Mouse (Mus musculus) E14TG2a.4 (cell line): Measurements from ENCODE around the gene Slbp.

ENCODE experiments used
- H3K27me3 ChIP-seq: 2 replicates; pipeline ENCODE4 v1.6.1; 2014; ENCODE audit warnings: low read length, control low read depth; ENCODE audit not compliant: insufficient read depth
- H3K36me3 ChIP-seq: 2 replicates; pipeline ENCODE4 v1.6.1; 2014; ENCODE audit warnings: low read length, control low read depth; ENCODE audit not compliant: insufficient read depth
- H3K4me1 ChIP-seq: replicated peaks from 2 replicates; pipeline ENCODE4 v1.6.1; 2014; ENCODE audit warnings: low read depth, low read length, control low read depth
- H3K4me3 ChIP-seq: replicated peaks from 2 replicates; pipeline ENCODE4 v1.5.1; 2014; ENCODE audit warnings: mild to moderate bottlenecking, low read length
- H3K9me3 ChIP-seq: 2 replicates; pipeline ENCODE4 v1.6.1; 2014; ENCODE audit warnings: low read length, control low read depth
- CTCF ChIP-seq: conservative IDR thresholded peaks from 2 replicates; pipeline ENCODE4 v1.5.1; 2014; ENCODE audit warnings: low read length
- NANOG ChIP-seq: IDR thresholded peaks from 2 replicates; pipeline ENCODE4 v1.6.1; 2014; ENCODE audit warnings: borderline replicate concordance, low read length, mixed read lengths
- POU5F1 ChIP-seq: IDR thresholded peaks from 2 replicates; pipeline ENCODE4 v1.6.1; 2014; ENCODE audit warnings: low read length, borderline replicate concordance

Gene Slbp

DNA sequence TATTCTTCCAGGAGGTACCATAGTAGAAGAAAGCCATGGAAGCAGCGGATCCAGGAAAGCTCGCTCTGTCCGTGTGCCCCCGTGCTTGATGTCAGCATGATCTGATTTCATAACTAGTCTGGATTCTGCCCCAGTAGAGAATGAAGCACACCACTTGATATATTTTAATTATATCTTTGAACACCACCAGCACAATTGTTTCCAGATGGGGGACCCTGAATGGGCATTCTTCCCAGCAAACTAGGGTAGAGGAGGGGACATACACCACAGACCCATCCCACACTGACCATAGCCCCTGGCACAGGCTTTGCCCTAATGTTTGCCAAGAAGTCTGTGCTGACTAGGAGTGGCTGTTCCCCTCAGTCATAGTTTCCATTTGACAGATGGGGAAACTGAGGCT is 32.6 kb upstream of the Slbp start:
- Histone ChIP-seq H3K9me3 (no peaks in the 10 kb centered on the region), H3K4me3 (no peak overlapping the region), H3K4me1 (peaks cover 30% of the 10 kb centered on the region), H3K27me3 (peaks cover 69% of the 10 kb centered on the region), H3K36me3 (no peaks in the 10 kb centered on the region)
- TF ChIP-seq NANOG (no peak), POU5F1 (no peak)

DNA sequence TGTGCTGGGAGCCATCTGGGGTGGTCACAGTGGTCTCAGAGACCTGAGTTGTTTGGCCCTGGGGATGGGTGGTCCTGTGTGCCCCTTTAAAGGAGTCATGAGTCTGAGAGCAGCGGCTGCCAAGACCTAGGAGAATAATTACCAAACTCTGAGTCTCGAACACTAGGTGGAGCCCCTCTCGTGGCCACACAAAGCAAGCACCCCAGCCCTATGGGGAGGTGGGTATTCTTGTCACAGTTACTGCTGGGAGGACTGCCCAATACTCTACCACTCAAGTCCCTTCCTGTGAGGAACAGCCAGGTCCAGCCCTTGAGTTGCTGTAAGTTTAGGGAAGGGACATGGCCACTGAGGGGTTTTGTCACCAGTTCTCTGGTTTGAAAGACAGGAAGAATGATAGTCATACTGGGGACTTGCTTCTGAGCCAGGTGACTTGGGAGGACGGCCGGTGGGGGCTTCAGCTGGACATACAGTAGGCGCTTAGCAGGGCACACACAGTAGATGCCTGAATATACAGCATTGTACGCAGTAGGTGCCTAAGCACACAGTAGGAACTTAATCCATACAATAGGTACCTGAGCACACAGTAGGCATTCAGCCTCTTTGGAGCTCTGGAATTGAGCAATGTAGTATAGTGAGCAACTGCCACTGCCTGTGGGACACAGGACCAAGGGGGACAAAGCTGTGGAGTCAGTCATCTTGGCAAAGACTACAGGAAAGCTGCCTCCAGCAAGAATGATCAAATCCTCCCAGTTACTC is 31.7 kb upstream of the Slbp start:
- Histone ChIP-seq H3K9me3 (no peaks in the 10 kb centered on the region), H3K4me1 (peaks cover 21% of the 10 kb centered on the region), H3K27me3 (peaks cover 60% of the 10 kb centered on the region), H3K36me3 (no peaks in the 10 kb centered on the region), H3K4me3 (no peak overlapping the region)
- TF ChIP-seq POU5F1: no peak
- peak; percentile 31 for TF ChIP-seq CTCF

- H3K9me3 ChIP-seq: no peaks in the 10 kb centered on the region
- H3K27me3 ChIP-seq: peaks cover 49% of the 10 kb centered on the region
- TF ChIP-seq CTCF: no peak
- no peak for TF ChIP-seq NANOG
- no peak for TF ChIP-seq POU5F1
- peaks cover 17% of the 10 kb centered on the region for H3K4me1 ChIP-seq
- H3K4me3 ChIP-seq: no peak overlapping the region
- H3K36me3 ChIP-seq: no peaks in the 10 kb centered on the region
Observed at GRCm38 (mm10) chr5:33682963-33683362, 30.6 kb upstream of the Slbp start.

DNA sequence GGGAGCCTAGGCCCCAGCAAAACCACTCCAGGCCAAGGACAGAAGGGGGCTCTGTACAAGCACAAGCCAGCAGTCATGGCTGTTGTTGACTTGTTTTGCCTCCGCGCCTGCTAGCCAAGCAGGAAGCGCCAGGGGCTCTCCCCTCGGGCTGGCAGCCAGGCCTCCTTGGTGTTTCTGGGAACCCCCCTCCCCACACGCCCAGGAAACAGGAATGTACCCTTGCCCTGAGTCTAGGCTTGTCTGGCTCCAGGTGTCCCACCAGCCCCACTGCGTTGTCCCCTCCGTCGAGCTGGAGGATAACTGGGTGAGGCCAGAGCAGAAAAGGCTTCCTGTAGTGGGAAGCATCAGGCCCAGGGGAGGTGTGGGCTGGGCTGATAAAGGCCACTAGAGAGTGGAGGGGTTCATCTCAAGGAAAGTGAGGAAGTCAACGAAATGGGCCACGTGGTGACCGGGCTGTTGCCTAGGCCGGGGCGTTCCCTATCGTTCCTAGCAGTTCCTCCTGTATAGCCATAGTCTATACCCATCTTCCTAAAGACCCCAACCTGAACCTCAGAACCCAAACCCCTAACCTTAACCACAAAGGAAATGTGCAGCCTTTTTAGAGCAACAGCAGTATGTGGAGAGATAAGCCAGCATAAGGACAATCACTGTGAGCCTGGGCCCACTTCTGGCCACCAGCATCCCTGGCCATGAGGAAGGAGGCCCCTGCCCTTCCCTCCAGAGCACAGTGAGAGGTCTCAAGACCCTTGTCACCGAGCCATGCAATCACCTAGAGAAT is 29.4 kb upstream of the Slbp start:
- H3K27me3 ChIP-seq: peaks cover 37% of the 10 kb centered on the region
- TF ChIP-seq CTCF: no peak
- TF ChIP-seq NANOG: no peak
- no peak for TF ChIP-seq POU5F1
- no peaks in the 10 kb centered on the region for H3K9me3 ChIP-seq
- H3K4me1 ChIP-seq: peaks cover 17% of the 10 kb centered on the region
- peak overlapping the region; percentile 37; the same call in 1 of the 2 replicates for H3K4me3 ChIP-seq
- no peaks in the 10 kb centered on the region for H3K36me3 ChIP-seq

DNA sequence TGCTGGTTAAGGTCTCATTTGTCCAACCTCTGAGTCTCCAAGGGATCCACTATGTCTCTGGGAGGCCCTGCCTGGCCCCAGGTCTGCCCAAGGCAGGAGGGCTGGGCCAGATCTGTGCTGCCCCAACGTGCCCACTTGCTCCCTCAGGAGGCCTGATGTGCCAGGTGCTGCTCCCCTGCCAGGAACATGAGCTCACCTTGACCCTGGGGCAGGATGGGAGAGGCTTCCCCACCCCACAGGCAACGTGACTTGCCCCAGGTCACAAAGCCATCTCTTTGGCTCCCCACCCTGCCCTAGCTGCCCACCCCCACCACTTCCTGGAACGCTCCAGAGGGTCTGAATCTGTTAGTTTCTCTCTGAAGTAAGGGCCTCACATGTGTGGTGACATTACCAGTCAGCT is 28.7 kb upstream of the Slbp start:
- Histone ChIP-seq H3K9me3 (no peaks in the 10 kb centered on the region), H3K36me3 (no peaks in the 10 kb centered on the region), H3K27me3 (peaks cover 30% of the 10 kb centered on the region), H3K4me3 (0 out of 2 replicates have a peak overlapping the region, but pooled peaks have one; percentile 13), H3K4me1 (peaks cover 17% of the 10 kb centered on the region)
- TF ChIP-seq NANOG (no peak), POU5F1 (no peak), CTCF (no peak)

GRCm38 (mm10) chr5:33678244-33678643 is 25.9 kb upstream of the Slbp start:
- Histone ChIP-seq H3K4me3 (no peak overlapping the region), H3K4me1 (peaks cover 17% of the 10 kb centered on the region), H3K27me3 (peaks cover 9% of the 10 kb centered on the region), H3K9me3 (no peaks in the 10 kb centered on the region), H3K36me3 (peaks cover 23% of the 10 kb centered on the region)
- TF ChIP-seq CTCF: no peak
- no peak for TF ChIP-seq NANOG
- no peak for TF ChIP-seq POU5F1

DNA sequence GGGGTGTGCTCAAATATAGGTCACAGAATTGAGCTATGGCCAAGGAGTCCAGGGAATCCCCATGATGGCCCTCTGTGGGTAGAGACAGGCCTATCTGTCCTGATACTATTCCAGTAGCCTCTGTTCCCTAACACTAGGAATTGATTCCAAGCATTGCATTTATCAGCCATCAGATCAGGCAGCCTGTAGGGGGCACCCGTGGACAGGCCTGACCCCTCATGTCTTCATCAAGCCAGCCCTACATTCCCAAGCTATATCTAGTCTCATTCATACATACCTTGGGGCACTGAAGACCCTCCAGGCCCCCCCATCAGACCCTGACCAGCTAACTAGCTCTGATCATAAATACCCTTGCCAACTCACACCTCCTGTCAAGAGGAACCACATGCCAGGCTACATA is 23.6 kb upstream of the Slbp start:
- TF ChIP-seq CTCF (peak; percentile 64), POU5F1 (no peak)

GRCm38 (mm10) chr5:33674439-33674838 is 22.1 kb upstream of the Slbp start:
- H3K4me3 ChIP-seq: no peak overlapping the region
- H3K36me3 ChIP-seq: peaks cover 60% of the 10 kb centered on the region
- TF ChIP-seq NANOG (no peak), POU5F1 (no peak)
- H3K27me3 ChIP-seq: no peaks in the 10 kb centered on the region
- no peaks in the 10 kb centered on the region; the same call in 1 of the 2 replicates for H3K4me1 ChIP-seq
- no peaks in the 10 kb centered on the region for H3K9me3 ChIP-seq

More for the DNA sequence above, 23.6 kb upstream of the Slbp start:
- H3K27me3 ChIP-seq: no peaks in the 10 kb centered on the region
- no peak overlapping the region for H3K4me3 ChIP-seq
- peaks cover 3% of the 10 kb centered on the region for H3K4me1 ChIP-seq
- no peaks in the 10 kb centered on the region for H3K9me3 ChIP-seq
- peaks cover 44% of the 10 kb centered on the region for H3K36me3 ChIP-seq

DNA sequence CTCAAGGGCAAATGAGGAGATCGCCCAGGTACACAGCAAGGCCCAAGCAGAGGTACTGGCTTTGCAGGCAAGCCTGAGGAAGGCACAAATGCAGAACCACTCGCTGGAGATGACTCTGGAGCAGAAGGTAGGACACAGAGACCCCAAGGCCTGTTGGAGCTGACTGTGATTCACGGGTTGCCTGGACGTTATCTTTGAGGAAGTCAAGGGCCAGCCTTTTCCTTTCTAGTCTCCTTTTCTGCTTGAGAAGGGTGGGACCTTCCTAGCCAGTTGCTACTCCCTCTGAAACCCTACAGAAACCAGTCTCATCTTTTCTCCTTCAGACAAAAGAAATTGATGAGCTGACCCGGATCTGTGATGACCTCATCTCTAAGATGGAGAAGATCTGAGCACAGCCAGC is 19.3 kb upstream of the Slbp start:
- Histone ChIP-seq H3K36me3 (peaks cover 88% of the 10 kb centered on the region), H3K4me3 (no peak overlapping the region), H3K27me3 (no peaks in the 10 kb centered on the region), H3K9me3 (no peaks in the 10 kb centered on the region), H3K4me1 (peaks cover 15% of the 10 kb centered on the region)
- TF ChIP-seq POU5F1: no peak
- no peak for TF ChIP-seq NANOG
- no peak for TF ChIP-seq CTCF
